Mouse (Mus musculus) midbrain, embryonic 10.5 days (tissue): ENCODE measurements around the gene Ccdc63. TPM values are rescaled to one million over a fixed set of nuclear protein-coding genes. Genes with fewer than 3 reads are reported as not detected.

Experiments
- DNase-seq: peaks from one replicate; pipeline ENCODE4 v3.0.0-alpha.2; 2017; ENCODE audit warnings: low spot score
- H3K27ac ChIP-seq: fragments of 300-500 bp; sonication (generic); replicated peaks from 2 replicates; pipeline ENCODE4 v1.5.1; 2016; ENCODE audit warnings: mild to moderate bottlenecking
- H3K27me3 ChIP-seq: fragments of 300-500 bp; sonication (generic); 2 replicates; pipeline ENCODE4 v1.6.1; 2016; ENCODE audit warnings: low read depth, mild to moderate bottlenecking; ENCODE audit not compliant: poor library complexity, severe bottlenecking
- H3K36me3 ChIP-seq: fragments of 300-500 bp; sonication (generic); 2 replicates; pipeline ENCODE4 v1.6.1; 2016; ENCODE audit warnings: mild to moderate bottlenecking, moderate library complexity
- H3K4me1 ChIP-seq: fragments of 300-500 bp; sonication (generic); 2 replicates; pipeline ENCODE4 v1.6.1; 2016
- H3K4me3 ChIP-seq: fragments of 300-500 bp; sonication (generic); 2 replicates; pipeline ENCODE4 v1.5.1; 2016; ENCODE audit warnings: mild to moderate bottlenecking, moderate library complexity
- H3K9me3 ChIP-seq: fragments of 300-500 bp; sonication (generic); replicated peaks from 2 replicates; pipeline ENCODE4 v1.6.1; 2016; ENCODE audit warnings: mild to moderate bottlenecking
- WGBS: fragments of 180-500 bp; shearing (Covaris S2); methylation state at CpG from one replicate; pipeline ENCODE4 v1.1.7; 2016; 5-methylcytosine and 5-hydroxymethylcytosine counted together
- polyA plus RNA-seq: library from polyadenylated mRNA; unstranded; fragments of >200 nt; fragmentation: Nextera tagmentation; extraction: Ambion mirVana; gene quantifications from 2 replicates; pipeline ENCODE4 v1.2.1, GENCODE M21; 2016

Gene Ccdc63
- polyA plus RNA-seq, 1 experiment from 2014 or later = not detected

GRCm38 (mm10) chr5:122109325-122110060, 31.1 kb downstream of the Ccdc63 start:
- Histone ChIP-seq H3K4me3 (no peak overlapping the region), H3K4me1 (peaks cover 10% of the 10 kb centered on the region), H3K27ac (no peak overlapping the region), H3K27me3 (no peaks in the 10 kb centered on the region), H3K9me3 (no peaks in the 10 kb centered on the region), H3K36me3 (no peaks in the 10 kb centered on the region)
- 62% methylated on average over 16 of the region's 16 CpGs for WGBS
- no peak for DNase-seq

DNA sequence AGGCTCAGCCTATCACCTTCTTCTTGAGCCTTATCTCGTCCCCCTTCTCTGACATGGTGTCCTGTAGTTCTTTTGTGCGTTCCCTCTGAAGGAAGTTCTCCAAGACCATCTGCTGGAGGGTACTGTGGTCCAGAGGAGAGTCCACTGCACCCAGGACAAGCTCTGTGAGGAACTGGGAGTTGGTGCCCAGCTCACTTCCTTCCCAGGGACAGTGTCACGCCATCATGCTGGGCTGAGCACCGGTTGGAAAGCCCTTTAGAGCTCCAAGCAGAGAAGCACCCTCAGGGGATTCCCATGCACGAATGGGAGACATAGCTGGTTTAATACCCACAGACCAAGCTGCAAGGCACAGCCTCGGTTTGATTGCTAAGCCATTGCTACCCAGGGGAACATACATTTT, 32.5 kb downstream of the Ccdc63 start:
- WGBS = 73% methylated on average over 6 of the region's 6 CpGs
- Histone ChIP-seq H3K4me3 (no peak overlapping the region), H3K27ac (no peak overlapping the region), H3K4me1 (peaks cover 14% of the 10 kb centered on the region), H3K36me3 (no peaks in the 10 kb centered on the region), H3K9me3 (no peaks in the 10 kb centered on the region), H3K27me3 (no peaks in the 10 kb centered on the region)
- no peak for DNase-seq

DNA sequence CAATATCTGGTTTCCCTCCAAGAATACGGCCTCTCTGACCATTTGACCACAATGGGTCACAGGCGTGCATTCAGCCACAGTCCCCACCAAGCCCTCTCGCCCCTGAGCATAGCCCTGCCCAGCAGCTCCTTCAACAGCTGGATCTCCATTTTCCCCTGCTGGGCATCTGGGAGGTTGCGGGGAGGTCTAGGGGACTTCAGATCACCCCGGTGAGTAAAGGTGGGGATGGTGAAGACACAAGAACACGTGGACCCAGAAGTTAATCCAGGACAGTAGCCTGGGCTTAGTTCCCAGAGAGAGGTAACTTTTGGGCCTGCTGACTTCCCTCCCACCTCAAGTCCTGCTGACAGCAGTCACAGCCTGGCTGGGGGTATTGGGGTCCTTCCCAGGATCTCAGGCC, 34.4 kb downstream of the Ccdc63 start:
- H3K27me3 ChIP-seq = no peaks in the 10 kb centered on the region
- H3K4me3 ChIP-seq = no peak overlapping the region
- no peak for DNase-seq
- no peaks in the 10 kb centered on the region for H3K9me3 ChIP-seq
- H3K4me1 ChIP-seq = peaks cover 16% of the 10 kb centered on the region
- H3K36me3 ChIP-seq = no peaks in the 10 kb centered on the region
- no peak overlapping the region for H3K27ac ChIP-seq
- 78% methylated on average over 6 of the region's 6 CpGs for WGBS

DNA sequence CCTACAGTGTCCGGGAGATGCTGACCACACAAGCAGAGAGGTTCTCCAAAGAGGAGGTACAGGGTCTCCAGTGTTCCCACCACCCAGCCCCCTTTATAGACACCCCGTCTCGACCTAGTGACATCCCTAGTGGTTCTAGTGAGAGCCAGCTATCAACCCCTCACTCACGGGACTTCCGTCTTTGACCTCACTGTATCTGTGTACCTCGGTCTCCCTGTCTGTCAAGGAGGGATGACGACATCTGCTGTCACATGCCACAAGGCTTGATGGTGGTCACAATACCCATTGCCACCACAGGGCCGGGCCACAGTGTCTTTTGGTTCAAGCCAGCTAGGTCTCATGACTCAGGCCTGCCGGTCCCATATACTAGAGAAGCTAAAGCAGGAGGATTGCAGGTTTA, 35.6 kb downstream of the Ccdc63 start:
- no peak overlapping the region for H3K4me3 ChIP-seq
- no peaks in the 10 kb centered on the region for H3K9me3 ChIP-seq
- H3K27me3 ChIP-seq = peaks cover 10% of the 10 kb centered on the region; the same call in 1 of the 2 replicates
- DNase-seq = no peak
- no peaks in the 10 kb centered on the region for H3K36me3 ChIP-seq
- WGBS = 95% methylated on average over 9 of the region's 9 CpGs
- peaks cover 16% of the 10 kb centered on the region for H3K4me1 ChIP-seq
- no peak overlapping the region for H3K27ac ChIP-seq

- 31% methylated on average over 2 of the region's 2 CpGs for WGBS
- H3K36me3 ChIP-seq = no peaks in the 10 kb centered on the region
- peaks cover 11% of the 10 kb centered on the region for H3K4me1 ChIP-seq
- H3K9me3 ChIP-seq = no peaks in the 10 kb centered on the region
- H3K4me3 ChIP-seq = no peak overlapping the region
- H3K27ac ChIP-seq = no peak overlapping the region
- H3K27me3 ChIP-seq = peaks cover 11% of the 10 kb centered on the region; the same call in 1 of the 2 replicates
- DNase-seq = peak; percentile 38
These were observed 36.4 kb downstream of the Ccdc63 start for GRCm38 (mm10) chr5:122104201-122104600.

DNA sequence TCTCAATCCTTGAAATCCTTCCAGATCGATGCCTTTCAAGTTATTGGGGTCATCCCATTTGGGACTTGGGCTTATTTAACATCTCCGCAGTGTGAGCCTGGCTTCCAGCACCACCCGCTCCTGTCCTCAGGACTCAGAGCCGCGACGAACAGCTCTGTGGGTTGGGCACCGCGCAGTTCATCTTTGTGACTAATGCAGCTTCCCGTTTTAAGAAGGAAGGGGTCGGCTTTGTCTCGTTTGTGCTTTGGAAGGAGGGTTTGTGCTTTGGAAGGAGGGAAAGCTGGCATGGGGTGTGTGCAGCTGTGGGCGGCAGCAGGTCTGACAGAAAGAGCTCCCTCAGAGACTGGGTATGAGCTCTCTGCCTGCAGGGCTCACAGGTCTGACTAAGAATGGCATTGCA, 37.5 kb downstream of the Ccdc63 start:
- no peak overlapping the region; the same call in 1 of the 2 replicates for H3K27ac ChIP-seq
- no peak overlapping the region for H3K4me3 ChIP-seq
- H3K27me3 ChIP-seq = peaks cover 11% of the 10 kb centered on the region; the same call in 1 of the 2 replicates
- no peak for DNase-seq
- 62% methylated on average over 12 of the region's 12 CpGs for WGBS
- 0 out of 2 replicates have a peak, but pooled peaks cover 5% of the 10 kb centered on the region for H3K4me1 ChIP-seq
- H3K9me3 ChIP-seq = no peaks in the 10 kb centered on the region
- H3K36me3 ChIP-seq = no peaks in the 10 kb centered on the region

DNA sequence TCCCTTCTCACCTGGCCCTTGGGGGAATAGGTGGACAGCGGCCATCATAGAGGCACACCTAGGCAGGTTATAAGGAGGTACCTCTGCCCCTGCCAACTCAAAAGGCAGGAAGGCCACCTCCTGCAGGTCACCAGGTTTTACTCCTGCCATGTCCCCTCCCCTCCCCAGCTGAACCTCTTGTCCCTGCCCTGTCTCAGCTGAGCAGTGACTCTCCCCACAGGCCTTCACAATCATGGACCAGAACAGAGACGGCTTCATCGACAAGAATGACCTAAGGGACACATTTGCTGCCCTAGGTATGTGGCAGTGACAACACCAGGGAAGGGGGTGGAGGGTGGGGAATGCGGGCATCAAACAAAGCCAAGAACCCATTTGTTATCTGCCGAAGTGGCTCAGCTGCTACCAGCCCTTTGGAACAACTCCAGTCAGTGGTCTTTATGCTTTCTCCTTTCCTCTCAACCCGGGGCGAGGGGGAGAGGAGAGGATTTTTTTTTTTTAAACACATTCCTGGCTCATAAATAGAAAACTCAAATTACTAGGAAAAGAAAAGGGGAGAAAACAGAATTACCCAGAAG, 38.1 kb downstream of the Ccdc63 start:
- DNase-seq = no peak

GRCm38 (mm10) chr5:122094439-122094838, 46.2 kb downstream of the Ccdc63 start:
- Histone ChIP-seq H3K4me1 (peaks cover 9% of the 10 kb centered on the region; the same call in 1 of the 2 replicates), H3K27ac (no peak overlapping the region), H3K27me3 (0 out of 2 replicates have a peak, but pooled peaks cover 3% of the 10 kb centered on the region), H3K36me3 (no peaks in the 10 kb centered on the region), H3K4me3 (no peak overlapping the region), H3K9me3 (peaks cover 7% of the 10 kb centered on the region; the same call in 1 of the 2 replicates)
- DNase-seq = no peak
- WGBS = 91% methylated on average over 10 of the region's 10 CpGs

More for the DNA sequence above, 38.1 kb downstream of the Ccdc63 start:
- H3K27ac ChIP-seq = no peak overlapping the region
- WGBS = 68% methylated on average over 7 of the region's 7 CpGs
- peaks cover 11% of the 10 kb centered on the region; the same call in 1 of the 2 replicates for H3K27me3 ChIP-seq
- H3K9me3 ChIP-seq = no peaks in the 10 kb centered on the region
- no peak overlapping the region for H3K4me3 ChIP-seq
- H3K4me1 ChIP-seq = 0 out of 2 replicates have a peak, but pooled peaks cover 5% of the 10 kb centered on the region
- no peaks in the 10 kb centered on the region for H3K36me3 ChIP-seq

DNA sequence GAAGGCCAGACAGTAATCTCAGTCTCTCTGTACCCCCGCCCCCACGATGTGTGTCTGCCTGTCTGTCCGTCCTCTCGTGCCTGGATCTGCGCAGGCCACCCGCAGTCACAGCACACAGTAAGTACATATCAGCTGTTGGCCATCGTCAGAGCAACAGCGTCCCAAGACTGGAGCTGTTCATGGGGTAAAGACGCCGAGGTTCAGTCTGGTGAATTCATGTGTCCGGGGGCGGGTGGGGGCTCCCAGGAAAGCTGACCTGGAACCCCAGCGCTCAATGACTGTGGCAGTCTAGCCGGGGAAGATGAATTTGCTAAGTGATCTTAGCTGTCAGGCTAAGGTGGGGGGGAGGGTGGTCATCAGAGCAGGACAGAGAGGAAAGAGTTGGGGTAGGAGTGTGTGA, 46.9 kb downstream of the Ccdc63 start:
- H3K4me1 ChIP-seq = peaks cover 9% of the 10 kb centered on the region; the same call in 1 of the 2 replicates
- peaks cover 7% of the 10 kb centered on the region; the same call in 1 of the 2 replicates for H3K9me3 ChIP-seq
- H3K4me3 ChIP-seq = no peak overlapping the region
- no peak for DNase-seq
- 0 out of 2 replicates have a peak, but pooled peaks cover 3% of the 10 kb centered on the region for H3K27me3 ChIP-seq
- no peaks in the 10 kb centered on the region for H3K36me3 ChIP-seq
- 93% methylated on average over 14 of the region's 14 CpGs for WGBS
- H3K27ac ChIP-seq = no peak overlapping the region

DNA sequence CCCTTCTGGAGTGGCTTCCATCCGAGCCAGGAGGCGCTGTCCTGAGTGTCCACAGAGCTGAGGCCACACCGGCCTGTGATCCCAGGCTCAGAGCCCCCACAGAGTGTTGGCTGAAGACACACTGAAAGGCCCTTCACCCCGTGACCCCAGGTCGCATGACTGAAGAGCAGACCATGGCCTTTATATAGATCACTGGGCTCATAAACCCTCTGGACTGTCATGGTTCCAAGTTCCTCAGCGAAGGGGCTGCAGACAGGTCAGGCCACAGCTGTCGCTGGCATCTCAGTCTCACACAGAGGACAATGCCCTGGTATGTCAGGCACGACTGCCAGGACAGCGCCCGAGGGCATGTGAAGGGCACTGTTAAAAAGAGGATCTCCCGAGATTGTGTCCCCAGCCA, 47.8 kb downstream of the Ccdc63 start:
- no peak for DNase-seq
- WGBS = 73% methylated on average over 11 of the region's 11 CpGs

GRCm38 (mm10) chr5:122091070-122091469, 49.6 kb downstream of the Ccdc63 start:
- H3K9me3 ChIP-seq = peaks cover 7% of the 10 kb centered on the region; the same call in 1 of the 2 replicates
- 0 out of 2 replicates have a peak, but pooled peaks cover 3% of the 10 kb centered on the region for H3K27me3 ChIP-seq
- DNase-seq = peak; percentile 80
- no peak overlapping the region for H3K27ac ChIP-seq
- no peak overlapping the region for H3K4me3 ChIP-seq
- H3K36me3 ChIP-seq = no peaks in the 10 kb centered on the region
- H3K4me1 ChIP-seq = peaks cover 9% of the 10 kb centered on the region; the same call in 1 of the 2 replicates
- 18% methylated on average over 15 of the region's 15 CpGs for WGBS

More for the DNA sequence above, 47.8 kb downstream of the Ccdc63 start:
- Histone ChIP-seq H3K27me3 (0 out of 2 replicates have a peak, but pooled peaks cover 3% of the 10 kb centered on the region), H3K4me3 (no peak overlapping the region), H3K9me3 (peaks cover 7% of the 10 kb centered on the region; the same call in 1 of the 2 replicates), H3K4me1 (peaks cover 9% of the 10 kb centered on the region; the same call in 1 of the 2 replicates), H3K36me3 (no peaks in the 10 kb centered on the region), H3K27ac (0 out of 2 replicates have a peak overlapping the region, but pooled peaks have one; percentile 13)

- no peaks in the 10 kb centered on the region for H3K36me3 ChIP-seq
- 81% methylated on average over 8 of the region's 8 CpGs for WGBS
- 0 out of 2 replicates have a peak, but pooled peaks cover 3% of the 10 kb centered on the region for H3K27me3 ChIP-seq
- H3K4me1 ChIP-seq = peaks cover 9% of the 10 kb centered on the region; the same call in 1 of the 2 replicates
- H3K4me3 ChIP-seq = no peak overlapping the region
- no peak for DNase-seq
- H3K27ac ChIP-seq = no peak overlapping the region
- H3K9me3 ChIP-seq = peaks cover 7% of the 10 kb centered on the region; the same call in 1 of the 2 replicates
These were observed 51.0 kb downstream of the Ccdc63 start for GRCm38 (mm10) chr5:122089664-122090063.
